Mouse (Mus musculus): Measurements from ENCODE around the gene Eya4.

- no peak for TF ChIP-seq CTCF (IDR thresholded peaks at IDR 0.05 in 2 of 3, conservative IDR thresholded peaks at IDR 0.05 in 1 of 3; ENCODE audit: control insufficient read depth in 1 of 3, insufficient read depth in 1 of 3, low read depth in 2 of 3, low read length in 3 of 3, poor library complexity in 1 of 3, severe bottlenecking in 1 of 3)
- TF ChIP-seq RCOR1 (IDR thresholded peaks at IDR 0.05; ENCODE audit: low read depth, low read length): no peak
- no peak for TF ChIP-seq GATA1 (IDR thresholded peaks at IDR 0.05; ENCODE audit: low read depth, low read length)
- no peak for TF ChIP-seq ZNF384 (IDR thresholded peaks at IDR 0.05; ENCODE audit: low read depth, low read length)
- TF ChIP-seq MYC (IDR thresholded peaks at IDR 0.05; ENCODE audit: low read depth, low read length): no peak
- no peak for TF ChIP-seq HCFC1 (IDR thresholded peaks at IDR 0.05; ENCODE audit: low read depth, low read length)
- TF ChIP-seq TAL1 (IDR thresholded peaks at IDR 0.05; ENCODE audit: low read length): no peak
- TF ChIP-seq USF1 (IDR thresholded peaks at IDR 0.05; ENCODE audit: low read depth, low read length): no peak
- no peak for TF ChIP-seq ZC3H11A (IDR thresholded peaks at IDR 0.05; ENCODE audit: low read depth, low read length)
- no peak for TF ChIP-seq MAFK (IDR thresholded peaks at IDR 0.05; ENCODE audit: borderline replicate concordance, low read depth, low read length)
- no peak for TF ChIP-seq NRF1 (IDR thresholded peaks at IDR 0.05; ENCODE audit: insufficient read depth, low read depth, low read length, poor library complexity, severe bottlenecking)
- no peak for TF ChIP-seq POLR2A (IDR thresholded peaks at IDR 0.05; ENCODE audit: control insufficient read depth in 1 of 2, insufficient read depth in 1 of 2, low read depth in 1 of 2, low read length in 2 of 2, poor library complexity in 1 of 2)
- TF ChIP-seq BHLHE40 (IDR thresholded peaks at IDR 0.05; ENCODE audit: borderline replicate concordance, low read depth, low read length): no peak
Observed at GRCm38 (mm10) chr10:23270502-23270901, 80.1 kb downstream of the Eya4 start.
